Mouse (Mus musculus): ENCODE measurements around the gene Gpbp1.

Gpbp1 gene

DNA sequence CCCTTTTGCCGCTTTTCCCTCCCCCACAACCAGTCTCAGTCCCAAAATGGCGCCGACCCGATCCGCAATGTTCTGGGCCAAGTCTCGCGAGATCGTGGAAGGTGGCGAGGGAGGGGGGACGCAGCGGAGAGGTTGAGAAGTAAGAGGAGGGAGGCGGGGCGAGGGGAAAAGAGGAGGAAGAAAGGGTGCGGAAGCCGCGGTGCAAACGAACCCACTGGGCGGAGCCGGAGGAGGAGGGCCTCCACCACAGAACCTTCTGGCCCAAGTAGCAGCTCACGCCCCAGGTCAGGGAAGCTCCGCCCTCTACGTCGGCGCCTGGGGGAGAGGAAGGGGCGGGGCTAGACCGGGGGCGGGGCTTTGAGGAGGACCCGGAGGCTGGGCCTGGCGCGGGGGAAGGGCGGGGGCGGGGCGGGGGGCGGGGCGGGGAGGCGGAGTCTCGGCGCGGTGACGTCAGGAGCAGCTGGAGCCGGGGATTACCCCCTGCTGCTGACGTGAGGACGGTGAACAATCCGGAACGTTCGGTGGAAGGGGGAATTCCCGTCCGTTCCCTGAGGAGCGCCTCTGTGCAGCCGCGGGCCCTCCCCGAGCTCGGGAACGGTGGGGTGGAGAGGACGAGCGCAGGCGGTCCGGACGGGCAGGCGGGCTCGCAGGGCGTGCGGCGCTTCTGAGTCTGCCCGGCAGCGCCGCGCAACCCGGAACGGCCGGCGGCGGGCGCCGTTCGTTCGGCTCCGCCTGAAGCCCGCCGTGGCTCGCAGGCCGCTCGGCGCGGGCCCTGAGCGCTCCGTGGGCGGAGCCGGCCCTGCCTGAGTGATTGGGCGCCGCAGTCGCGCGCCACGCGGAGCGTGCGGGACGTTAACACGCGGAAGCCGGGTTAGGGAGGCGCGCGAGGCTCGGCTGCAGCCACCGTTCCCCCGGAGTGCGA is at the start of gene Gpbp1:
Gene Gpbp1, minus strand, starts transcription at position 310 of the 922 bp plus-strand sequence.
- DNase-seq: peak; percentile 99

DNA sequence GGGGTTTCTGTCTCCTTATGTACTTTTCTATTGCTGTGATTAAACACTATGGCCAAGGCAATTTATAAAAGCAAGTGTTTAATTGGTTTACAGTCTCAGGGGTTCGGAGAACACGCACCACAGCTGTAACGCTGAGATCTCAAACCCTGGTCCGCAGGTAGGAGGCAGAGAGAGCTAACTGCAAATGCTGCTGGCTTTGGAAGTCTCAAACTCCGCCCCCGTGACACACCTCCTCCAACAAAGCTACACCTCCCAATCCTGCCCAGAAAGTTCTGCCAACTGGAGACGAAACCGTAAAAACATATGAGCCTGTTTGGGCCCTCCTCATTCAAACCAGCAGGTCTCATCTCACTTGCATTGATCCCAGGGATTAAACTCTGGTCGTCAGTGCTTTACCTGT is 47.8 kb upstream of the Gpbp1 start:
- no peak for DNase-seq

DNA sequence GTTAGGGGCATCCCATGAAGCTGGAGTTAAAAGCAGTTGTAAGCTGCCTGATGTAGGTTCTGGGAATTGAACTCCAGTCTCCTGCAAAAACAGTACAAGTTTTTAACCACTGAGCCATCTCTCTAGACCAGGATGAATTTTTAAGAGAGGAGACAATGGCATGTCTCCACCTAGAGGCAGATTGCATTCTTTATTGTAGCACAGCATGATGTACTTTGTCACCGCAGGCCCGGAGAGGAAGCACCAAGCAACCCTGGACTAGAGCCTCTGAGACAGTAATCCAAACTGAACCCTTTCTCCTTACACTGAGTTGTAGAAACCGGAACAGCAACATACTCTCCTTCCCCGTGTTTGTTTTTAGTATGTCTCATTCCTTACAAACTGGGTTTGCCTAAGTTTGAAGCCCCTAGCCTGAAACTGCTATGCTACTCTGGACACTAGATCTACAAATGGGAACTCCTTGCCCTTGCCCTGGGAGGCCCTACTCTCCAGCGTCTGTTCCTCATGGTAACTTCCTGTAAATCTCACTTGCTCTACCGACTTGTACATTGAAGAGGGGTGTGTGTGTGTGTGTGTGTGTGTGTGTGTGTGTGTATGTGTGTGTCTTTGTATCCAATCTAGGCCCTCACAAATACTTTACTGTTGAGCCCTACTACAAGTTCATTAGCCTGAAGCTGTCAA is 46.4 kb upstream of the Gpbp1 start:
- DNase-seq: no peak

DNA sequence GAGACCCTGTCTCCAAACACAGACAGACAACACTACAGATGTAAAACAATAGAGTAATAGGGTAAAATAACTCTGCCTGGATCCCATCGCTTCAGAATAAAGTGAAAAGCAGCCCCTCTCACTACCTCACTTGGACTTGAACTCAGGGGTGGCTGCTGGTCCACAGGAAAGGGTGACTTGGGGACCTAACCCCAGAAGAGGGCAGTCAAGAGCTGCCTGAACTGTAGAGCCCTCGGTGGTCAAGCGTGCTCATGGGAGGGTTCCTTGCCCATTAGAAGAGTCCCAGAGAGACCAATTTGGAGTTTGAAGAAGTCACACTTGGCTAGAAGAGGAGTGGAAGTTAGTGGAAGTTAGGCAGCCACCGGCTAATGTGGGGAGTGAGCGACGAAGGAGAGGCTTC is 44.2 kb upstream of the Gpbp1 start:
- no peak for DNase-seq

DNA sequence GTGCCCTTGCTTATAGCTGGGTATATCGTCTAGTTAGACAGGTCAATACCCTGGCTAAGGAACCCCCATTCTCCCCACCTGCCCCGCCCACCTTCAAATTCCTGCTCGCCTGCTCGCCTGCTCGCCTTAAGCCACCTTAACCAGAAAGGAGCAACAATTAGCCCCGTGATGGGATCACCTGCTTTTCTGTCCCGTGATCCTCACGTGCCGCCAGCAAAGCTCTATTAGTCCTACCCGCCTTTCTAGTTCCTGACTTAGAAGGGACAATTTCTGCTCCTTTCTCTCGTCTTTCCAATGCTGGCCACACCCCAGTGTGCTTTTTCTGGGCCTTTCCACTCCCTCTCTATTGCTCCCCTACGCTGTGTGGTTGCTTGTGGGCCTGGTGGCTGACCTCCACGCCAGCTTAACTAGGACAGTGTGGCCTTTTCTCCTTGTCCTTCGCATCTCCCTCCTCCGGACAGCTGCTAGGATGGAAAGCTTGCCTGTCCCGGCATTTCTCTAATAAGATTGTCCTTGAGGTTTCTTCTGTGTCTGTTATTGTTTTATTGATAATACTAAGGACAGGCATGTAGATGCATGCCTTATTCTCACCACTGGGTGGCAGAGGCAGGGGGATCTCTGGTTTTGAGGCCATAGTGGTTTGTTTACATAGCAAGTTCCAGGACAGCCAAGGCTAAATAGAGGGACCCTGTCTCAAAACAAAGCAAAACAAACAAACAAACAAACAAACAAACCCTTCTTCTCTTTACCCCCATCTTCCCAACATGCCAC is 42.5 kb upstream of the Gpbp1 start:
- DNase-seq: no peak

DNA sequence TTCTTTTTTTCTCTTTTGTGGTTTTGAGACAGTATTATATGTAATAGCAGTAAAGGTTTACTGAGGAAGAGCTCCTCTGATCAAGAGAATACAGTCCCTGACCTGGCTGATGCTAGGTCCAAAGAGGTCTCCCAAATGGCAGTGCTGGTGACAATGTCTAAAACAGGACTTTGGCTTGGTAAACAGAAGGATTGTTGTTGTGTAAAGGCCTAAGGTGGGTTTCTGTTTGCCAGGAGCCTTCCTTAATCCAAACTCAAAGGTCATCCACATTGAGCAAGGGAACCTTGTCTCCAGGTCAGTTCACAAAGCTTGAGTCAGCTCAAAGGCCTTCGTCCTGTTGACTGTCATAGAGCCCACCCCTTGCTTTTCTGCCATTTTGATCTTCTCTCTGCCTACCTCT is 41.8 kb upstream of the Gpbp1 start:
- no peak for DNase-seq

DNA sequence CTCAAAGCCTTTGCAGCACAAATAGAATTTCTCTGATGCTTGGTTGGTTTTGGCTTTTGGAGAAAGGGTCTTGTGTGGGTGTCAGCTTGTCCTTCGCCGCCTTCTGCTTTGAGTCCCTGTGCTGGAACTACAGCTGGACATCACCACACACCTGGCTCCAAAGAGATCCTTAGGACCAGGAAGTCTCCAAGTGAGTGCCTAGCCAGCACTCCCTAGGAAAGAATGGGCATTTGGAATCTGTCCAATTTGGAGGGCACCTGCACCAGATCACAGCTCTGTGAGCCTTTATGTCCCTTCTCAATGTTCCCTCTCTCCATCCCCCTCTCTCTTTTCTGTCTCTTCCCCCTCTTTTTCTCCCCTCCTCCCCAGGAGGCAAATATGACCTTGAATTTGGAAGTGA is 34.4 kb upstream of the Gpbp1 start:
- DNase-seq: no peak

DNA sequence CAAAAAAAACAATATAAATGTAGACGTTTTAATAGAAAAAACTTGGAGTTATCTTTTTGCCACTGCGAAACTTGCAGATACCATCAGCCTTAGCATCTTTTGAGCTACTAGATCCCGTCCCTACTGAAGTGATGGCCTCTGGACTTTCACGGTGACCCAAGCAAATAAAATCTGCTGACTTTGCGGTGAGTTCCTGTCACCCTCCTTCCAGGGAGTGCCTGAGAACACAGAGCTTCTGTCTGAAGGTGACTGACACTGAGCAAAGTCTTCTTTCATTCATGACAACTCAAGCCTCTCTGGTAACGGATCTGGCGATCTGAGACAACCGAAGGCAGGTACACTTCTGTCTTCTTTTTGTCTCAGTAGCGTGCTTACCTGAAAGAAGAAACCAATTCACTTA is 32.4 kb upstream of the Gpbp1 start:
- DNase-seq: no peak

DNA sequence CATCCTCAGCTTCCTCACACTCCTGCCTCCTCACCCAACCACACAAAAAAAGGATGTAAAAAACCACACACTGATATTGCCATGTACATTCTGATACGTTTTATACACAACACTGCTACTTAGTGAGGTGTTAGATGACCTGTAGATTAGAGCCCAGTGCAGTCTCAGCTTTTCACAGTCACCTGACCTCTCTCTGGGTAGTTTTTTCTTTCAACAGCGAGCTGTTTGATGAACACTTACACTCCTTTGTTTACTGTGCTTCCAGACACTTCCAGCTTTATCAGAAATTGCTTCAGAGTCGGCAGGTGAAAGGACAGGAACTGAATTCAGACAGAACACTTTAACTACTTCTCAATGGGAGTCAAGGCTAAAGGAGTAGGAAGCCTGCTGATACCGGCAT is 30.5 kb upstream of the Gpbp1 start:
- DNase-seq: no peak

DNA sequence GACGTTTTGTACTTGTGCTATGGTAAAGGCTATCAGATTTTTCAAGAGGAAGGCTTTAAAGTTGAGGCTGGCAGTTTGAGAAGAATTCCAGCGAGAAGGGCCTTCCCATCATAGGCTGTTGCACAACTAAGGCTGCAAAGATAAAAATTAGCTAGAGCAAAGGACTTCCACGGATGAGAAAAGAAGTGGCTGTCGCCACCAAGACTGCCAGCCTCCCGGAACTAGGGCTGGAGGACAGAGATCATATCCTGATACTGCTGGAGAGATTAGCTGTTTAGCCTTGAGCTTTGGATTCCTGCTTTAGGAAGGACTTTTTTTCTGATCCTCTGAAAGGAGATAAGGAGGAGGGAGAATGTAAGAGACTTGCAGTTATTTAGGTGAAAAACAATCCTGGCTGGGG is 28.4 kb upstream of the Gpbp1 start:
- no peak for DNase-seq

DNA sequence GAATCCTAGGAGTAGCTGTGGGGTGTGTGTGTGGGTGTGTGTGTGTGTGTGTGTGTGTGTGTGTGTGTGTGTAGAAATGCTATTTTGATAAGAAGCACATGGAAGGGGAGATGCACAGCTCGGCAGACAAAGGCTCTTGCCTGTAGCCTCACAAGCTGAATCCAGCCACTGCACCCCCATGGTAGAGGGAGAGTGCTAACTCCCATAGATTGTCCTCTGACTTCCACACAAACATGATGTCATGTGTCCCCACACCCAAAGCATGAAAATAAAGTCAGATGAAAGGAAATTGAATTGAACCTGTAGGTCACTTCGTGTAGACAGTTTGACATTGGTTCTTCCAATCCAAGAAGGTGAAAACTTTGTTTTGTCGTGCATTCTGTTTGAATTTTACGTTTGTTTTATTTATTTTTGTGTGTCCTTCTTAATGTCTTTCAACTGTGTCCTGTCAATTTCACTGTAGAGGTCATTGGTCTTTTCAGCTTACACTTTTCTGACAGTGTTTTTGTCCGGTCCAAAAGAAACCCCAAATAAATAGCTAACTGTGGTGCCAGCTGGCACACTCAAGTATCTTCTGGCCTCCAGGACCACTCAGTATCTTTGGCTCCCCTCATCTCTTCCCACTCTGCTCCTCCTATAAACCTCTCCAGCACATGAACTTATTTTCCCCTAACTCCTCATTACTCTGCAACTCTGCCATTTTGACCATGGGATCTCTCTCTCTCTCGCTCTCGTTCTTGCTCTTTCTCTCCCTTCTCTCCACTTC is 26.7 kb upstream of the Gpbp1 start:
- DNase-seq: no peak

DNA sequence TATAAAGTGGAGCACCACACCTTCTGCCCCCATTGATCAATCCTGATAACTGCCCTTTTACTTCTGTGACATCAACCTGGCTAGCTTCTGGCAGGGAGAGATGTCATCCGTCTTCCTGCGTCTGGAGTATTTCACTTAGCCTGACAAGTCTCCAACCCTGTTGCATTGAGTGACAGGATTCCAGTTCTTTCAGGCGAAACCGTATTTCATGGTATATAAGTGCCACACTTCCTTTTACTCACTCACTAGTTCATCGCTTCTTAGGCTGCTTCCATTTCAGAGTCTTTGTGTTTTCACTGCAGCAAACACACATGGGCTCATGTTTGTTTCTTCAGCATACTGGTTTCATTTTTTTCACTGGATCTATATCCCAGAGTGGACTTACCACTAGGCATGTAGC is 19.5 kb upstream of the Gpbp1 start:
- no peak for DNase-seq

DNA sequence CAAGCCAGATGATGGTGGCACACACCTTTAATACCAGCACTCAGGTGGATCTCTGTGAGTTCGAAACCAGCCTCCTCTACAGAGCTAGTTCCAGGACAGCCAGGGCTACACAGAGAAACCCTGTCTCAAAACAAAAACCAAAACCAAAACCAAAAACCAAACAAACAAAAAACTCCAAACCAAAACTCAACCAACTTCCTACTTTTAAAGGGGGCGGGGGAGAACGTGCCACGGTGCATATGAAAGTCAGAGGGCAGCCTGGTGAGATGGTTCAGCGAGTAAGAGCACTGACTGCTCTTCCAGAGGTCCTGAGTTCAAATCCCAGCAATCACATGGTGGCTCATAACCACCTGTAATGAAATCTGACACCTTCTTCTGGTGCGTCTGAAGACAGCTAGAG is 18.7 kb upstream of the Gpbp1 start:
- DNase-seq: no peak

DNA sequence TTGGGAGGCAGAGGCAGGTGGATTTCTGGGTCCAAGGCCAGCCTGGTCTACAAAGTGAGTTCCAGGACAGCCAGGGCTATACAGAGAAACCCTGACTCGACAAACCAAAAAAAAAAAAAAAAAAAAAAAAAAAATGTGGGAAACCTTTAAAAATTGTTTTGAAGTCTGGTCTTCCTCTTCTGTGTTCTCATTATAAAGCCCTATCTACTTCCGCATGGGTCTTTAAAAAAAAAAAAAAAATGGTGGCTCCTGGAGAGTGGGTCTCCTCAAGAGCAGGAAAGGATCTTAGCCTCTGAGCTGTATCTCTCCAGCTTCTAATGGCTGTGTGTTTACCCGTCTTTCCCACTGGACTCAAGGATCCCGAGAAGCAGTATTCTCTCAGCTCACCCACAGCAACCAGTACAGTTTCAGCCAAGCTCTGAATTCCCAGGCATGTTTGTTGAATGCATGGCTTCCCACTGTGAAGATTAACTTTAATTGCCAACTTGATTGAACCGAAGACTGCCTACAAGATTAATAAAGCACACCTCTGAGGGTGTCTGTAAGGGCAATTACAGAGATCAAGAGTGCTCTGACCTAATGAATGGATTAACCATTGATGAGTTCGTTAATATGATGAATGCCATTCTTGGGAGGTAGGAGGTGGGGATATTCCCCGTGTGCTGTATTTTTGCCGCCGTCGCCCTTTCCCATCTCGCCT is 4.6 kb upstream of the Gpbp1 start:
- no peak for DNase-seq

DNA sequence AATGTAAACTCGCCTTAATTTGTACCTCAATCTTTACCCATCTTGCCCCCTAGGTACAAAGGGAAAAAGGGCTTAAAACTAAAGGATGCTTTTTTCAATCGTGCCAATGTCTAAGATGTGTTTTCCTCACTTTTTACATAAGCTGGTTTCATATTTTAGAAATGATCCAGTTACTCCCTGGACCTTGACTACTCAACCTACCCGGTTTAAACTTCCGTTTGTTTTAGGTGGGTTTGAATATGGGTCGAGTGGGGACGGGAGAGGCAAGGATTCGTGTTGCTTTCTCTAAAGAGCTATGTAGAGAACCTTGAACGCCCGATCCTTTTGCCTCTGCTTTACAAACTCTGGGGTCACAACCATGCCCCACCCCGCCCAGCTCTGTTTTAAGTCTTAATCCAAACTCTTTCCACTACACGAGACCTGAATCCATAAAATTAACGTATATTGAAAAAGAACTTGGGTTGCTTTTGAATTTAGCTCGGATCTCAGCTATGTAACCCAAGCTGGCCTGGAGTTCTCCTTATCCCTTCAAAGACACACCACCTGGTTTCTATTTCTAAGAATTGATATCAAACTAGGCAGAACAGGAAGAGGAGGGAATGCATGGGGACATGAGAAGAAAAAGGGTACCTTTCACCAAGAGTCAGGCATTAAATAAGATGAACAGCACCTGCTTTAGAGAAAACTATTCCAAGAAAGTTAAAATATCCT is 1.3 kb upstream of the Gpbp1 start:
- no peak for DNase-seq

DNA sequence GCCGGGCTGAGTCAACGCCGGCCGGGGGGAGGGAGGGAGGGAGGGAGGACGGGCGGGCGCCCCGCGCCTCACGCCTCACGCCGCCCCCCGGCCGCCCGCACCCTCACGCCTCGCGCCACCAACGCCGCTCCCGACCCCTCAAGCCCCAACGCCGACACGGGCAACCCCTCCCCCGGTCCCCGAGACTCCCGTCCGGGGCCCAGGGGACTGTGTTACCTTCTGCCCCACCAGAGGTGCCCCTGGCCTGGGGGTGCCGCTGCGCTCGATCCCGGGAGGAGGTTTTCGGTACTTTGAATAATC is 459 bp downstream of the Gpbp1 start:
- no peak for DNase-seq

DNA sequence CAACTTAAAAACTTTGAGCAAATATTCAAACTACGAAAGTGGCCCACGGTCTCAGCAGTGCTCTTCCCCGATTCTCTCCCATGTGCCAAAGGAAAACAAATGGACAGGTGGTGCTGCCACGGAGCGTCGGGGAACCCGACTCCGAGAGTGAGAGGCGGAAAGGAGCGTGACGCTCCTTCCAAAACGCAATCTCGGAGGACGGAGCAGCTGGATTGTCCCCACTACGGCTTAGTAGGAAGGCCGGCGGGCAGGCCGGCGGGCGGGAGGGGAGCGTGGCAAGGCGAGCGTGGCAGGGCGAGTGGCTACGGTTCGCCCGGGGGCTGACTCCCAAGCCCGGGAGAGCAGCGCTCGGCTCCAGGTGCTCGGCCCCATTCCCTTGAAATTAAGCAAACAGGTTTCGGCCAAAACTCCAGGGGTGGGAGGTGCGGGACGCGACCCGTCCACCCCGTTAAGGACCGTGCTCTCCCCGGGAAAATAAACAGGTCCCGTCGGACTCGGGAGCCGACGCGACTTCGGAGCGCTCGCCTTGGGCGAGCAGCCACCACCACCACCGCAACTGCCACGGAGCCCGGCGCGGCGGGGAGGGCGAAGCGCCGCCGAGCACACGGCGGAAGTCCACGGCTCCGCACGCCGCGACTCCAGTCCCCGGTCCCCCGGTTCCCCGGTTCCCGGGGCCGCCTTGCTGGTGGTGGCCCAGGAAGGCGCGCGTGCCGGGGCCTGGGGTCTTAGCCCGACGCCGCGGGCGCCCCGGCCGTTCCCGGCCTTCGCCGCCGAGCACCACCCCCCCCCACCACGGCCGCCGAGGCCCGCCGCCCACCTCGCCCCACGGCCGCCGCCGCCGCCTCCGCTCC is 1.0 kb downstream of the Gpbp1 start:
- peak; percentile 37 to 50 for DNase-seq

DNA sequence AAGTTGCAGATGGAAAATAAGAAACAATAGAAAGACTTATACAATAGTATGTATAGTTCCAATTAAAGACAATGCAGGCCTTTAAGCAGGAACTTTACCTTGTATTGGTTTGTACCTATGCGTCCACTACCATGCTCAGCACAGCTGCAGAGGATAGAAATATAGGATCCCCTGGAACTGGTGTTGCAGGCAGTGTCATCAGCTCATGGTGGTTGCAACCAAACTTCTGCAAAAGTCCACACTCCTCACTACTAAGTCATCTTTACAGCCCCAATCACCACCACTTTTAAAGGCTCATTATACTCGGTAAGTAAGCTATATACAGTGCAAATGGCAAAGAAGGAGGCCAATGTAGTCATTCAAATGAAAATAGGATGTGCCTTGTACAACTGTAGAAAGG is 12.2 kb downstream of the Gpbp1 start:
- no peak for DNase-seq

DNA sequence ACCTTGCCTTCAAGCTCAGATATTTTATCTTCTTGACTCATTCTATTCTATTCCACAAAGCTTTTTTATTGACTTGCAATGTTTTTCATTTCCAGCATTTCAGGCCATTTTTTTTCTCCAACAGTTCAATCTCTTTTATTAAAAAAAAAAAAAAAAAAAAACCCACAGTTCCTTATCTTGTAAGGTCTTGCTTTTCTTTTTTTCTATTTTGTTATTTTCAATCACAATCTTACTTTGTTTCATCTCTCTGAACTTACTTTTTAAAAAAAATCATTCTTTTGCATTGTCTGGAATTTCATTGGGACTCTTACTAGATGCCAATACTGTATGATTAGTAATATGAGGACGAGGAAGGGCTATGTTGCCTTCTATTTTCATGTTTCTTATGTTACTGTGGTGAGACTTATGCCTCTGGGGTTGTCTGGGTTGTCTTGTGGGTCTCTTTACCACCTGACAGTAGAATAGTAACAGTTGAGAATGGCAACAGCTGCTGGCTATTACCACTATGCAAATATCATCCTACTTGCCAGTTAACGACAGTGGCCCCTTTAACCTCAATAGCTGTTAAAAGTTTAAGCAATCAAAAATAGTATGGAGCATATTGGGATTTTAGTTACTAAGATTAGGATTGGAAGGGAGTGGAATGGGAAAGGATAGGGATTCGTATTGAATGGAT is 19.2 kb downstream of the Gpbp1 start:
- no peak for DNase-seq

DNA sequence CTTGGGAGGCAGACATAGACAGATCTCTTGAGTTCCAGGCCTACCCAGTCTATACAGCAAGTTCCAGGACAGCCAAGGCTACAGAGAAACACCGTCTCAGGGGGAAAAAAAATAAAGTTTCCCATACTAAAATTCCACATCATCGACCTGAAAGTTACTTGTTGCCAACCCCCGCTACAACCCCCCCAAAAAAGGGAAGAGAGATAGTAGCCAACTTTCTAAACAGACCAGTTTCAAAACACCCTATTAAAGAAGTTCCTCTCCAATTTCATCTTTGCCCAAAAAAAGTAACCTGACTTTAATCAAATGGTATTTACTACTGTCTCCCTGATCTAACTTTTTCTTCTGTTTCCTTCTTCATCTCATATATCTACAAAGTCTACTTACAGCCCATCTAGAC is 22.6 kb downstream of the Gpbp1 start:
- DNase-seq: no peak
